Mouse (Mus musculus): ENCODE data around the gene Rab7b. TPM values are rescaled to one million over a fixed set of nuclear protein-coding genes. Genes with fewer than 3 reads are reported as not detected.

Gene Rab7b
- polyA plus RNA-seq, 1 experiment from 2014 or later: 2.3 TPM

DNA sequence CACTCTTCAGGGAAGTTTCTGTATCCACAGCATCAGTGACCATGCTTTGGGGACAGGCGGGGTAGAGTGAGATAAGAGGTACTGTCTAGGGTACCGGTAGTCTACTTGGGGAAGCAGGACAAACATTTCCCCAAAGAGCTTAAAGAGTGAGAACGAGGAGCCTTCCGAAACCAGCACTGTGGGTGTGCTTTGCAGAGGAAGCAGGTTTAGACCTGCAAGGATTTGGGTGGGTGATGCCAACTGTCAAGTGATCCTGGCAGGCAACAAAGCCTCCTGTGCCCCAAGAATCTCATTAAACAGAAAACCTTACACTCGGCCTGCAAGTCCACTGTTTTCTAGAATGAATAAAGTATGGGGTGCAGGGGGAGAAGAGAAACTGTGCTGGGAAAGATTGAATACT, 1.4 kb downstream of the Rab7b start:
- Histone ChIP-seq H3K9me3 (ENCODE audit: low read length) (no peaks in the 10 kb centered on the region), H3K4me2 (ENCODE audit: low read depth, low read length) (no peak overlapping the region), H3K9ac (replicated peaks) (no peak overlapping the region), H3K4me1 (ENCODE audit: insufficient read depth) (0 out of 2 replicates have a peak, but pooled peaks cover 3% of the 10 kb centered on the region), H3K36me3 (replicated peaks; ENCODE audit: insufficient read depth, low read length) (no peaks in the 10 kb centered on the region), H3K27ac (ENCODE audit: low read depth) (peak overlapping the region; percentile 3; the same call in 1 of the 2 replicates), H3K4me3 (ENCODE audit: low read depth, low read length) (no peak overlapping the region), H3K27me3 (ENCODE audit: insufficient read depth, low read length) (no peaks in the 10 kb centered on the region)
- TF ChIP-seq EP300 (IDR thresholded peaks at IDR 0.05; ENCODE audit: low read depth) (no peak), CTCF (IDR thresholded peaks at IDR 0.05; ENCODE audit: low read depth) (no peak)
- 71% methylated on average over 5 of the region's 5 CpGs for WGBS (ENCODE audit: insufficient replicate concordance)
- DNase-seq: no peak
- ATAC-seq: no peak

DNA sequence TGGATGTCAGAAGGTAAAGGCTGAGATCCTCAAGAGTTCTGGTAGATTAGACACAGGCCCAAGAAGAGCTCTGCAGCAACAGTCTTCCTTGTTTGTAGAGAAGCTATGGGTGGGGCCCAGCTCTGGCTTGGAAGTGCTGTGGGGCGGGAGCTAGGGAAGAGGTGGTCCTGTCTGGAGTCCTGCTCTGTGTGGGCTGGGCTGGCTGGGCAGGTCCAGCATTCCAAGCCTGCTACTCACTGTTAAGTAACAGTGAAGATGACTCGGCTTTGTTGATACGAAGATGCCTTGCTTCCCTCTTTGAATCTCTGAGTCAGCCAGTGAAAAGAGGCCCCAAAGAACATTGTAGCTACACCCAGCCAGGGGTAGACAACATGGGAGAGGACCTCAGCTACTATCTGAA, 1.9 kb downstream of the Rab7b start:
- Histone ChIP-seq H3K4me1 (ENCODE audit: insufficient read depth) (0 out of 2 replicates have a peak, but pooled peaks cover 3% of the 10 kb centered on the region), H3K27ac (ENCODE audit: low read depth) (peak overlapping the region; percentile 64), H3K9me3 (ENCODE audit: low read length) (no peaks in the 10 kb centered on the region), H3K27me3 (ENCODE audit: insufficient read depth, low read length) (no peaks in the 10 kb centered on the region), H3K4me3 (ENCODE audit: low read depth, low read length) (no peak overlapping the region), H3K9ac (replicated peaks) (no peak overlapping the region), H3K36me3 (replicated peaks; ENCODE audit: insufficient read depth, low read length) (no peaks in the 10 kb centered on the region), H3K4me2 (ENCODE audit: low read depth, low read length) (no peak overlapping the region)
- ATAC-seq (peak; percentile 32; the same call in 1 of the 2 replicates), DNase-seq (no peak)
- WGBS (ENCODE audit: insufficient replicate concordance): 44% methylated on average over 3 of the region's 3 CpGs
- TF ChIP-seq EP300 (IDR thresholded peaks at IDR 0.05; ENCODE audit: low read depth) (no peak), CTCF (IDR thresholded peaks at IDR 0.05; ENCODE audit: low read depth) (no peak)

DNA sequence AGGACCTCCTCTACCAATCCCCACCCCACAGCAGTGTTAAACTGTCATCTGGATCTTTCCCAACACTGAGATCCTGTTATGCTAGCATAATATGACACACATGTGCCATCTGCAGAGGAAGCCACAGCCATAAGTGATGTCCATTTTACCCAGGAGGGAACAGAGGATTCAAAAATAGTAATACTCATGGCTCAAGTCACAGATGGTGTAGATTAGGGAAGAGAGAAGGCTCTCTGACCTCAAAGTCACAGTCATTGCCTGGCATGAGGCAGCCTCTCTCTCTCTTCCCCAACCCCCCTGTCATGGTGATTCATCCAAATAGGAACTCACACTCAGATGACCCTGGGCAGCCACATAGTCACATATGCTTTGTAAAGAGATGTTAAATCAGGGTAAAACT, 2.9 kb downstream of the Rab7b start:
- Histone ChIP-seq H3K4me3 (ENCODE audit: low read depth, low read length) (no peak overlapping the region), H3K9ac (replicated peaks) (no peak overlapping the region), H3K27ac (ENCODE audit: low read depth) (peak overlapping the region; percentile 64; the same call in 1 of the 2 replicates), H3K4me1 (ENCODE audit: insufficient read depth) (0 out of 2 replicates have a peak, but pooled peaks cover 3% of the 10 kb centered on the region), H3K27me3 (ENCODE audit: insufficient read depth, low read length) (no peaks in the 10 kb centered on the region), H3K4me2 (ENCODE audit: low read depth, low read length) (no peak overlapping the region), H3K9me3 (ENCODE audit: low read length) (no peaks in the 10 kb centered on the region), H3K36me3 (replicated peaks; ENCODE audit: insufficient read depth, low read length) (no peaks in the 10 kb centered on the region)
- no peak for DNase-seq
- TF ChIP-seq EP300 (IDR thresholded peaks at IDR 0.05; ENCODE audit: low read depth) (peak; percentile 26; the same call in 1 of the 2 replicates), CTCF (IDR thresholded peaks at IDR 0.05; ENCODE audit: low read depth) (no peak)
- ATAC-seq: peak; percentile 68

DNA sequence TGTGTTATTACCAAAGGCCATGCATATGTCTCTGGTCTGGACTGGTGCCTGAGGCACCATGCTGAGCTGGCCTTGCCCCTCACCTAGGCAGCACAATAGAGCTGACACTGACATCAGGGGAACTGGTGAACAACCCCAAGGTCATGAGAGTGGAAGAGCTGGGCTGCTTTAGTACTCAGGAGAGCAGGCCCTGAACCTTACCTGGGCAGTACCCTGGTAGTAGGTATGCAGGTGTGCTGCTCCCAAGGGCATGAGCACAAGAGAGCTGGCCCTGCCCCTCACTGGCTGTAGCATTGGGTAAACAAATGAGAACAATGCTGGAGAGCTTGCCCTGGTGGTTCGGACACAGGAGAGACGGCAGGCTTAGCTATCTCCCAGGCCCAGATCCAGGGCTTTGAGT, 6.8 kb downstream of the Rab7b start:
- Histone ChIP-seq H3K36me3 (replicated peaks; ENCODE audit: insufficient read depth, low read length) (no peaks in the 10 kb centered on the region), H3K27ac (ENCODE audit: low read depth) (no peak overlapping the region), H3K4me3 (ENCODE audit: low read depth, low read length) (no peak overlapping the region), H3K9me3 (ENCODE audit: low read length) (no peaks in the 10 kb centered on the region), H3K27me3 (ENCODE audit: insufficient read depth, low read length) (no peaks in the 10 kb centered on the region), H3K4me2 (ENCODE audit: low read depth, low read length) (no peak overlapping the region), H3K4me1 (ENCODE audit: insufficient read depth) (0 out of 2 replicates have a peak, but pooled peaks cover 3% of the 10 kb centered on the region), H3K9ac (replicated peaks) (no peak overlapping the region)
- 83% methylated on average over 2 of the region's 2 CpGs for WGBS (ENCODE audit: insufficient replicate concordance)
- TF ChIP-seq CTCF (IDR thresholded peaks at IDR 0.05; ENCODE audit: low read depth) (no peak), EP300 (IDR thresholded peaks at IDR 0.05; ENCODE audit: low read depth) (no peak)
- ATAC-seq (no peak), DNase-seq (no peak)

DNA sequence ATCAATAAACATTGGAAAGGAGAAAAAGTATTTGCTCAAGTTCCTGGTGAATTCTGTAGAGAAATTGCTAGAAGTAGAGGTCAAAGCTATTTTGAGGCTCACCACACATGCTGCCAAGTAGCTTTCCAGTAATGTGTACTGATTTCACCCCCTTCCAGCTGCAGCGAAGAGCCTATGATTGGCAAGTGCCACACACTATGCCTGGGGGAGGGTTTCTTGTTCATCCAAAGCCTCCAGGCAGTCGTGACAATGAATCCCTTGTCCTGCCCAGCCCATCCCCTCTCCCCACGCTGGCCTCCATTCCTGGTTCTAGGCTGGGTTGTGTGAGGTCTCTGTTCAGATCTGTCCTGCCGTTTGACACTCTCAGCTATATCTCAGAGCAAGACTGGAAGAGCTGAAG, 7.8 kb downstream of the Rab7b start:
- Histone ChIP-seq H3K4me2 (ENCODE audit: low read depth, low read length) (no peak overlapping the region), H3K36me3 (replicated peaks; ENCODE audit: insufficient read depth, low read length) (no peaks in the 10 kb centered on the region), H3K4me1 (ENCODE audit: insufficient read depth) (no peaks in the 10 kb centered on the region), H3K27ac (ENCODE audit: low read depth) (no peak overlapping the region), H3K27me3 (ENCODE audit: insufficient read depth, low read length) (no peaks in the 10 kb centered on the region), H3K4me3 (ENCODE audit: low read depth, low read length) (no peak overlapping the region), H3K9ac (replicated peaks) (no peak overlapping the region), H3K9me3 (ENCODE audit: low read length) (no peaks in the 10 kb centered on the region)
- DNase-seq: no peak
- 63% methylated on average over 4 of the region's 4 CpGs for WGBS (ENCODE audit: insufficient replicate concordance)
- no peak for ATAC-seq
- no peak for TF ChIP-seq EP300 (IDR thresholded peaks at IDR 0.05; ENCODE audit: low read depth)
- TF ChIP-seq CTCF (IDR thresholded peaks at IDR 0.05; ENCODE audit: low read depth): no peak

DNA sequence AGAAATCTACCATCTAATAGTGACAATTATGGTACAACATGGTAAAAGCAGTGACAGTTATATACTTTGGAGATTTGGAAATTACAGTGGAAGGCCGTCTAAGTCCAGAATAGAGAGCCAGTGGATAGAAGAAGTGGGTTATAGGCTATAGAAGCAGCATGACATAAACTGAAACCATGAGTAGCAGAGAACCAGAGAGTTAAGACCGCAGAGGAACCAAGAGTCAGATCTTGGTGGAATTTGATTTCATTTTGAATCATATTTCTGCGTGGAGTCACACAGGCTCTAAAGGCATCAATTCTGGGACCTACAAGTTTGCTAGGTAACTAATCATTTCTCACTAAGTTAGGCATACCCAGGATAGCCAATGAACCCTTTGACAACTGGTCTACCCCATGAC, 10.3 kb downstream of the Rab7b start:
- no peaks in the 10 kb centered on the region for H3K27me3 ChIP-seq (ENCODE audit: insufficient read depth, low read length)
- 75% methylated on average over 3 of the region's 3 CpGs for WGBS (ENCODE audit: insufficient replicate concordance)
- H3K4me1 ChIP-seq (ENCODE audit: insufficient read depth): peaks cover 4% of the 10 kb centered on the region; the same call in 1 of the 2 replicates
- H3K9me3 ChIP-seq (ENCODE audit: low read length): no peaks in the 10 kb centered on the region
- TF ChIP-seq EP300 (IDR thresholded peaks at IDR 0.05; ENCODE audit: low read depth): no peak
- no peak for TF ChIP-seq CTCF (IDR thresholded peaks at IDR 0.05; ENCODE audit: low read depth)
- no peak for ATAC-seq
- no peak overlapping the region for H3K4me2 ChIP-seq (ENCODE audit: low read depth, low read length)
- no peaks in the 10 kb centered on the region for H3K36me3 ChIP-seq (replicated peaks; ENCODE audit: insufficient read depth, low read length)
- no peak overlapping the region for H3K9ac ChIP-seq (replicated peaks)
- H3K4me3 ChIP-seq (ENCODE audit: low read depth, low read length): no peak overlapping the region
- no peak for DNase-seq
- no peak overlapping the region for H3K27ac ChIP-seq (ENCODE audit: low read depth)

DNA sequence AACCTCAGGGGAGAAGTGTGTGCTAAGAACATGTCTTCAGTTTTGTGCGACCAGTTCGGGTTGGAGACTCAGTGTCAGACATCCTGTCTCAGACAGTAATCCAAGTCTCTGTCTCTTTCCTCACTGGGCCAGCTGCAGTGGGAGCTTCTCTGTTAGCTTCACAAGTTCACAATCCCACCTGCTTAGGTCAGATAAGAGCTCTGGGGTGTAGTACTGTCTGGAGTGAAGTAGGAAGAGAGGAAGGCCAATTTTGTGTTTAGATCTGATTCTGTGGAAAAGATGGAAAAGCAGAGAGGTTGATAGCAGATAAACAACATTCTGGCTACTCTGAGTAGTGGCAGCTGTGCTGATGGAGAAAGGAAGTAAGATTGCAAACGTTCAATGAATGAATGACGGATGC, 11.1 kb downstream of the Rab7b start:
- Histone ChIP-seq H3K4me2 (ENCODE audit: low read depth, low read length) (no peak overlapping the region), H3K4me3 (ENCODE audit: low read depth, low read length) (no peak overlapping the region), H3K9ac (replicated peaks) (no peak overlapping the region), H3K9me3 (ENCODE audit: low read length) (no peaks in the 10 kb centered on the region), H3K36me3 (replicated peaks; ENCODE audit: insufficient read depth, low read length) (no peaks in the 10 kb centered on the region), H3K27ac (ENCODE audit: low read depth) (no peak overlapping the region), H3K27me3 (ENCODE audit: insufficient read depth, low read length) (no peaks in the 10 kb centered on the region), H3K4me1 (ENCODE audit: insufficient read depth) (peaks cover 4% of the 10 kb centered on the region; the same call in 1 of the 2 replicates)
- 71% methylated on average over 4 of the region's 4 CpGs for WGBS (ENCODE audit: insufficient replicate concordance)
- DNase-seq: no peak
- no peak for TF ChIP-seq EP300 (IDR thresholded peaks at IDR 0.05; ENCODE audit: low read depth)
- TF ChIP-seq CTCF (IDR thresholded peaks at IDR 0.05; ENCODE audit: low read depth): no peak
- ATAC-seq: no peak

All from liver, postnatal 0 days (tissue).